Mouse (Mus musculus): ENCODE measurements around the gene Bag3.

- TF ChIP-seq CTCF (IDR thresholded peaks at IDR 0.05; ENCODE audit: low read depth) = no peak
- TF ChIP-seq EP300 (IDR thresholded peaks at IDR 0.05; ENCODE audit: low read depth) = no peak
These were observed 9.9 kb upstream of the Bag3 start for GRCm38 (mm10) chr7:128513512-128513911.

Measured in heart, postnatal 0 days (tissue).